Mouse (Mus musculus) CH12.LX (cell line): ENCODE measurements around the gene Rictor.

Source experiments
- CTCF ChIP-seq, 2 experiments: IDR thresholded peaks in 1 of 2; conservative IDR thresholded peaks in 1 of 2; 2 replicates each; pipeline ENCODE4 v1.5.1; 2011 to 2012; ENCODE audit warnings: low read depth in 2 of 2, low read length in 2 of 2, improper control_type of control experiment in 1 of 2, inconsistent platforms in 1 of 2, mild to moderate bottlenecking in 1 of 2, moderate library complexity in 1 of 2
- E2F4 ChIP-seq: IDR thresholded peaks from 2 replicates; pipeline ENCODE4 v1.6.1; 2011; ENCODE audit warnings: low read depth, low read length, improper control_type of control experiment; ENCODE audit not compliant: insufficient replicate concordance
- GABPA ChIP-seq: IDR thresholded peaks from 2 replicates; pipeline ENCODE4 v1.6.1; 2012; ENCODE audit warnings: low read depth, low read length, improper control_type of control experiment, inconsistent platforms; ENCODE audit not compliant: insufficient replicate concordance
- KAT2A ChIP-seq: IDR thresholded peaks from 2 replicates; pipeline ENCODE4 v1.6.1; 2012; ENCODE audit warnings: low read length, improper control_type of control experiment, inconsistent platforms; ENCODE audit not compliant: insufficient replicate concordance
- RCOR1 ChIP-seq: conservative IDR thresholded peaks from 2 replicates; pipeline ENCODE4 v1.6.1; 2012; ENCODE audit warnings: low read depth, mild to moderate bottlenecking, inconsistent platforms, low read length, improper control_type of control experiment
- TCF12 ChIP-seq: IDR thresholded peaks from 2 replicates; pipeline ENCODE4 v1.6.1; 2014; ENCODE audit warnings: low read depth, mild to moderate bottlenecking, inconsistent platforms, low read length, improper control_type of control experiment

- no peak for TF ChIP-seq RCOR1
- TF ChIP-seq CTCF (conservative IDR thresholded peaks at IDR 0.05 in 1 of 2, IDR thresholded peaks at IDR 0.05 in 1 of 2; ENCODE audit: low read depth in 2 of 2, low read length in 2 of 2) = no peak
- no peak for TF ChIP-seq E2F4
- TF ChIP-seq GABPA = no peak
- no peak for TF ChIP-seq KAT2A
- no peak for TF ChIP-seq TCF12
Measured at GRCm38 (mm10) chr15:6661951-6662350, 46.2 kb upstream of the Rictor start.
